Mouse (Mus musculus): ENCODE data around the gene Ankdd1b. TPM values are rescaled to one million over a fixed set of nuclear protein-coding genes. Genes with fewer than 3 reads are reported as not detected.

Gene Ankdd1b
- polyA plus RNA-seq (2012; rRNA removed) (0.24 and 0.30 TPM in 2 replicates), polyA plus RNA-seq (2014; fragmentation: Nextera tagmentation; extraction: Ambion mirVana) (0.14 TPM in 1 of 2 replicates, not detected in the other)

DNA sequence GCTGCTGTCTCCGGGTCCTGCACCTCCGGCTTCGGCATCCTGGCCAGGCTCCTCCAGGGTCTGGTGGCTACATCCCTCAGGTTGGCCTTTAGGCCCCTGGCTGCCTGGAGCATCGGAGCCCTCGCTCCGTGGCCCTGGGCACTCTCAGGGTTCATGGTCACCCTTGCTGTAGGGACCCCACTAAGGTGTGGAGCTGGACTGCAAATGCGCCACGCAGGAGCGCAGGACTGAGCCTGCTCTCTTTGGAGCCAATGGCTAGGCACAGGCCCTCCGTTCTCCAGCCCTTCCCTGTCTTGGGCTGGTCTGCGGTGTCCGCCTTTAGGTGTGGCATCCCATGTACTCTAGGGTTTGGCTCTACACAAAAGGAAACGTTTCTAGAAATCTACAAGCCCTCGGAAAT, at the start of gene Ankdd1b:
Gene Ankdd1b, minus strand, starts transcription at position 242 of the 400 bp plus-strand sequence.
- no peak for DNase-seq (ENCODE audit: low spot score)
- no peaks in the 10 kb centered on the region for H3K9me3 ChIP-seq (ENCODE audit: control insufficient read depth, low read length)
- 83% methylated on average over 14 of the region's 14 CpGs for WGBS
- no peaks in the 10 kb centered on the region for H3K27me3 ChIP-seq (ENCODE audit: control insufficient read depth, insufficient read depth, low read length)
- H3K27ac ChIP-seq (replicated peaks; ENCODE audit: low read depth, low read length) = no peak within 1 kb of the TSS
- no peaks in the 10 kb centered on the region for H3K4me1 ChIP-seq (ENCODE audit: control insufficient read depth, insufficient read depth, low read length)
- no peak within 1 kb of the TSS for H3K9ac ChIP-seq (ENCODE audit: low read depth, low read length, severe bottlenecking)
- H3K4me2 ChIP-seq (replicated peaks; ENCODE audit: low read depth, low read length, severe bottlenecking) = no peak within 1 kb of the TSS
- H3K4me3 ChIP-seq (replicated peaks; ENCODE audit: low read length) = no peak within 1 kb of the TSS
- no peak for TF ChIP-seq POLR2A (IDR thresholded peaks at IDR 0.05; ENCODE audit: borderline replicate concordance, extremely low read depth, insufficient read depth, insufficient read length)
- H3K36me3 ChIP-seq (ENCODE audit: control insufficient read depth, insufficient read depth, low read length) = no peaks in the 10 kb centered on the region
- no peak for ATAC-seq (ENCODE audit: low FRiP score, low read depth)

DNA sequence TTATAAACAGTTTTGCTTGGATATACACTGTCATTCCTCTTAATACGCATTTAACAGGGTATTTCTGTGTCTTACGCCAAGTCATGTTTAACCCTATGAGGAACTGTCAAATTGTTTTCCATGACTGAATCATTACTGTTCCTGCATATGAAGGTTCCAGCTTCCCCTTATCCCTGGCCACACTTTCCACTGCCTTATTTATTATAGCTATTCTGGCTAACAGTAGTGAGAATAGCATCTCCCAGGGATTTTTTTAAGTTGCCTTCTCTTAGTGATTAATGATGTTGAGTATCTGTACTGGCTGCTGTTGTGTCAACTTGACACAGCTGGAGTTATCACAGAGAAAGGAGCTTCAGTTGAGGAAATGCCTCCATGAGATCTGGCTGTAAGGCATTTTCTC, 46.3 kb upstream of the Ankdd1b start:
- Histone ChIP-seq H3K36me3 (ENCODE audit: control insufficient read depth, insufficient read depth, low read length) (peaks cover 3% of the 10 kb centered on the region; the same call in 1 of the 2 replicates), H3K27me3 (ENCODE audit: control insufficient read depth, insufficient read depth, low read length) (no peaks in the 10 kb centered on the region), H3K9me3 (ENCODE audit: control insufficient read depth, low read length) (no peaks in the 10 kb centered on the region), H3K4me1 (ENCODE audit: control insufficient read depth, insufficient read depth, low read length) (no peaks in the 10 kb centered on the region), H3K4me2 (replicated peaks; ENCODE audit: low read depth, low read length, severe bottlenecking) (no peak overlapping the region), H3K27ac (replicated peaks; ENCODE audit: low read depth, low read length) (no peak overlapping the region), H3K4me3 (replicated peaks; ENCODE audit: low read length) (no peak overlapping the region), H3K9ac (ENCODE audit: low read depth, low read length, severe bottlenecking) (no peak overlapping the region)
- no peak for ATAC-seq (ENCODE audit: low FRiP score, low read depth)
- no peak for DNase-seq (ENCODE audit: low spot score)
- 95% methylated on average over 2 of the region's 2 CpGs for WGBS
- TF ChIP-seq POLR2A (IDR thresholded peaks at IDR 0.05; ENCODE audit: borderline replicate concordance, extremely low read depth, insufficient read depth, insufficient read length) = no peak

DNA sequence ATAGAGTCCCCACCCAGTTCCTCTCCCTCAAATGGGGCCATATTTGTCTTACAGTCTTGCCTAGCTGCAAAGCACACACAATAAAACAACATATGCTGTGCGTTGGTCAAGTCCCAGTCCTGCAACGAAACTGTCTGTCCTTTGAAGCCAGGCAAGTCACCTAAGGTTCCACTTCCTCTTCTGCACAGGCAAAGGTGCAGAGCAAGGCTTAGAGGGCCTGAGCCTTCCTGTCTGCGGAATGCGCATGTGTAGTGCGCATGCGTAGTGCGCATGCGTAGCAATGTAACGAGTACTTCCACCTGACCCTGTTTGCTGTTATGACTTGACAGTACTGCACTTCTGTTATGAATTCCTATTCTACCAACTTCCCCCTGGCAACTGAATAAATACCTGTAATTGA, 45.3 kb upstream of the Ankdd1b start:
- Histone ChIP-seq H3K27me3 (ENCODE audit: control insufficient read depth, insufficient read depth, low read length) (no peaks in the 10 kb centered on the region), H3K4me3 (replicated peaks; ENCODE audit: low read length) (no peak overlapping the region), H3K9ac (ENCODE audit: low read depth, low read length, severe bottlenecking) (no peak overlapping the region), H3K9me3 (ENCODE audit: control insufficient read depth, low read length) (no peaks in the 10 kb centered on the region), H3K36me3 (ENCODE audit: control insufficient read depth, insufficient read depth, low read length) (peaks cover 3% of the 10 kb centered on the region; the same call in 1 of the 2 replicates), H3K4me2 (replicated peaks; ENCODE audit: low read depth, low read length, severe bottlenecking) (no peak overlapping the region), H3K4me1 (ENCODE audit: control insufficient read depth, insufficient read depth, low read length) (0 out of 2 replicates have a peak, but pooled peaks cover 2% of the 10 kb centered on the region), H3K27ac (replicated peaks; ENCODE audit: low read depth, low read length) (no peak overlapping the region)
- 81% methylated on average over 9 of the region's 9 CpGs for WGBS
- TF ChIP-seq POLR2A (IDR thresholded peaks at IDR 0.05; ENCODE audit: borderline replicate concordance, extremely low read depth, insufficient read depth, insufficient read length) = no peak
- no peak for DNase-seq (ENCODE audit: low spot score)
- ATAC-seq (ENCODE audit: low FRiP score, low read depth) = no peak

DNA sequence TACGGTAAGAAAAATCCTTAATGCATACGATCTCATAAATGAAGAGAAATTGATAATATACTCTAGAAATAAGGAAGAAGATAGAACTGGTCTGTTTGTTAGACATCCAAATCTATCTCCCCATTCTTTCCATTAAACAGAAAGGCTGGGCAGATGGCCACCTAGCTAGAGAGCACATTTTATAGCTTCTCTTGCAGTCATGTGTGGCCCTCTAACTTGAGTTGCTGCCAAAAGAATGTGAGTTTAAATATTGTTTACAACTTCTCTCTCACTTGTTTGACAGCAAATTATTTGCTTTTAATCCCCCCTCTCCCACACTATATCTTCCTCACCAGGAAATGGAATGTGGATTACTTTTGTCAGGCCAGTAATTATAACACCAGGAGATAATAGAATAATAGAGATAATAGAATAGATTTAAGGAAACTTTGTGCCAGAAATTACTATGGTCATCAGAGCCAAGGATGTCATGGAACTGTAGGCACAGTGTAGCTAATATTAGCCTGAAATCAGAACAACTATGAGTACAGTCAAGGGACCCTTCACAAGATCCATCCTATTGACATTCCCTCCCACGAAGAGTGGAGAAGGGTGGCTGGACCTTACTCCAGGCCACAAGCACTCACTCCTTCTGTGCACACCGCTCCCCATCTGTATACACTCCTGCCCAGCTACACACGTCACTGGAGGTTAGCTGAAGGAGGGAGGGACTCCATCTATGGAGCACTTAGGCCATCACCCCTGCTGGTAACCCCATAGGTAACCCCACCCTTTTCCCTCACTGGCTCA, 43.4 kb upstream of the Ankdd1b start:
- WGBS = 81% methylated on average over 5 of the region's 5 CpGs
- TF ChIP-seq POLR2A (IDR thresholded peaks at IDR 0.05; ENCODE audit: borderline replicate concordance, extremely low read depth, insufficient read depth, insufficient read length) = no peak

DNA sequence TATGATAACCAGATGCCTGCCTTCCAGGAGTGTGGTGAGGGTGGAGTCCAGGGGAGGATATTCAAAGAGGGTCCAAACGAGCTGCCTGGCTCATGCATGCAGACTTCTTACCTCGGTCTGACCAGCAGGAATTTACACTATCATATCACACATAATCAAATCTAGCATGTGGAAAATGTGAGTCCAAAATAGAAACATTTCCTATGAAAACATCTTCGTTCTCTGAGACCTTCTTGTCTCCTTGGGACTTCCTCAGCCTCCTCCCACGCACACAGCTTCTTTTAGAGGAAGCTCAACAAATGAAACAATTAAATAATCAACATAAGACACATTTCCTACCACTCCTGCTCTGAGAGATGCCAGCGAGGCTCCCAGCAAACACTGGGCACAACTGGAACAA, 40.9 kb upstream of the Ankdd1b start:
- DNase-seq (ENCODE audit: low spot score) = peak; percentile 23
- no peak overlapping the region for H3K4me2 ChIP-seq (replicated peaks; ENCODE audit: low read depth, low read length, severe bottlenecking)
- no peak overlapping the region for H3K27ac ChIP-seq (replicated peaks; ENCODE audit: low read depth, low read length)
- no peaks in the 10 kb centered on the region for H3K27me3 ChIP-seq (ENCODE audit: control insufficient read depth, insufficient read depth, low read length)
- WGBS = 50% methylated on average over 5 of the region's 5 CpGs
- H3K4me1 ChIP-seq (ENCODE audit: control insufficient read depth, insufficient read depth, low read length) = 0 out of 2 replicates have a peak, but pooled peaks cover 2% of the 10 kb centered on the region
- no peak overlapping the region for H3K4me3 ChIP-seq (replicated peaks; ENCODE audit: low read length)
- no peak overlapping the region for H3K9ac ChIP-seq (ENCODE audit: low read depth, low read length, severe bottlenecking)
- no peak for TF ChIP-seq POLR2A (IDR thresholded peaks at IDR 0.05; ENCODE audit: borderline replicate concordance, extremely low read depth, insufficient read depth, insufficient read length)
- H3K9me3 ChIP-seq (ENCODE audit: control insufficient read depth, low read length) = no peaks in the 10 kb centered on the region
- ATAC-seq (ENCODE audit: low FRiP score, low read depth) = peak; percentile 63
- peaks cover 5% of the 10 kb centered on the region for H3K36me3 ChIP-seq (ENCODE audit: control insufficient read depth, insufficient read depth, low read length)

More for the DNA sequence above, 43.4 kb upstream of the Ankdd1b start:
- H3K4me1 ChIP-seq (ENCODE audit: control insufficient read depth, insufficient read depth, low read length) = 0 out of 2 replicates have a peak, but pooled peaks cover 2% of the 10 kb centered on the region
- H3K9me3 ChIP-seq (ENCODE audit: control insufficient read depth, low read length) = no peaks in the 10 kb centered on the region
- no peak overlapping the region for H3K4me2 ChIP-seq (replicated peaks; ENCODE audit: low read depth, low read length, severe bottlenecking)
- no peak overlapping the region for H3K9ac ChIP-seq (ENCODE audit: low read depth, low read length, severe bottlenecking)
- DNase-seq (ENCODE audit: low spot score) (peak; percentile 26), ATAC-seq (ENCODE audit: low FRiP score, low read depth) (no peak)
- no peaks in the 10 kb centered on the region for H3K27me3 ChIP-seq (ENCODE audit: control insufficient read depth, insufficient read depth, low read length)
- H3K4me3 ChIP-seq (replicated peaks; ENCODE audit: low read length) = no peak overlapping the region
- no peak overlapping the region for H3K27ac ChIP-seq (replicated peaks; ENCODE audit: low read depth, low read length)
- H3K36me3 ChIP-seq (ENCODE audit: control insufficient read depth, insufficient read depth, low read length) = peaks cover 3% of the 10 kb centered on the region; the same call in 1 of the 2 replicates

Measured in limb, embryonic 14.5 days (tissue).